Mouse (Mus musculus): ENCODE data around the gene 9430097D07Rik.

DNA sequence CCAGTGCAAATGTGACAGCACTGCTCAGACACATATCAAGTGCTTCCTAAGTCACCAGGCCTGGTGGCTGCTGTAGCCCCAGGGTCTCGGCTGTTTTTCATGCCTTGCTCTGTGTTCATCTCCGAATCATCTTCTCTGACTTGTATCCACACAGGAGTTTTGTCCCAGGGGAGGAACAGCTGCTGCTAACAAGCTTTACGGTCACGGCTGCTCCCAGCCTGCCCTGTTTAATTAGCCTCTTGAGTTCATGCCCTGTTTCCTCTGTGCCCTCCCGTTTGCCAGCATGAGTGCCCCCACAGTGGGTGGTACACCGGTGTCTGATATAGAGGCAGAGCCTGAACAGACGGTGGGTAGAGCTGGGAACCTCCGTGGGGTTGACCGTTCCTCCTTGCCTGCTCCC lies 42.6 kb upstream of the 9430097D07Rik start:
- TF ChIP-seq BHLHE40 (IDR thresholded peaks at IDR 0.05; ENCODE audit: low read depth, low read length) (no peak), CHD2 (IDR thresholded peaks at IDR 0.05; ENCODE audit: low read length) (no peak), CTCF (conservative IDR thresholded peaks at IDR 0.05 in 1 of 2, IDR thresholded peaks at IDR 0.05 in 1 of 2; ENCODE audit: low read depth in 2 of 2, low read length in 2 of 2) (no peak), IRF4 (IDR thresholded peaks at IDR 0.05; ENCODE audit: low read depth, low read length) (no peak), EP300 (IDR thresholded peaks at IDR 0.05; ENCODE audit: low read length) (no peak), MEF2A (IDR thresholded peaks at IDR 0.05; ENCODE audit: borderline replicate concordance, low read depth, low read length) (no peak), MAX (IDR thresholded peaks at IDR 0.05; ENCODE audit: low read length) (no peak), UBTF (IDR thresholded peaks at IDR 0.05; ENCODE audit: low read depth, low read length) (no peak), KAT2A (IDR thresholded peaks at IDR 0.05; ENCODE audit: insufficient replicate concordance, low read length) (no peak), JUND (conservative IDR thresholded peaks at IDR 0.05; ENCODE audit: low read depth, low read length) (no peak), POLR2A (IDR thresholded peaks at IDR 0.05; ENCODE audit: low read depth, low read length) (no peak)
